Mouse (Mus musculus) adrenal gland (tissue): ENCODE measurements around the gene Sox10.

Experiments used
- intact Hi-C: fragments of 180-260 bp; cut with DNase I; formaldehyde crosslinking; loops from one replicate; pipeline ENCODE4 v1.15.1; 2025

The Sox10 gene

GRCm38 (mm10) chr15:79162301-79162700 lies 2.7 kb downstream of the Sox10 start:
- intact Hi-C loops, result no loop called here

- intact Hi-C loops, result no loop called here
Measured at GRCm38 (mm10) chr15:79155572-79155971, 9.5 kb downstream of the Sox10 start.

- intact Hi-C loops, result no loop called here
Measured at GRCm38 (mm10) chr15:79152709-79153108, 12.3 kb downstream of the Sox10 start.

- intact Hi-C loops, result no loop called here
Measured at GRCm38 (mm10) chr15:79151881-79152280, 13.2 kb downstream of the Sox10 start.

- intact Hi-C loops, result loop anchor here (5.0 kb wide), 1 partner anchor 111 kb away; no protein-coding TSS in a partner anchor
Measured at GRCm38 (mm10) chr15:79148533-79148932, 16.5 kb downstream of the Sox10 start.

GRCm38 (mm10) chr15:79145522-79145921 lies 19.5 kb downstream of the Sox10 start:
- intact Hi-C loops, result loop anchor here (5.0 kb wide), 1 partner anchor 108 kb away; no protein-coding TSS in a partner anchor

- intact Hi-C loops, result no loop called here
Measured at GRCm38 (mm10) chr15:79144021-79144420, 21.0 kb downstream of the Sox10 start.

- intact Hi-C loops, result no loop called here
Measured at GRCm38 (mm10) chr15:79143316-79143715, 21.7 kb downstream of the Sox10 start.

GRCm38 (mm10) chr15:79141566-79141917 lies 23.5 kb downstream of the Sox10 start:
- intact Hi-C loops, result no loop called here

GRCm38 (mm10) chr15:79140866-79141565 lies 24.0 kb downstream of the Sox10 start, which contains the start of the genes Polr2f and 1700088E04Rik:
Gene Polr2f, plus strand, starts transcription at chr15:79141009.
Gene 1700088E04Rik, minus strand, starts transcription at chr15:79141253.
- intact Hi-C loops, result no loop called here

GRCm38 (mm10) chr15:79139640-79140039 lies 25.4 kb downstream of the Sox10 start:
- intact Hi-C loops, result no loop called here

GRCm38 (mm10) chr15:79135783-79136575 lies 29.1 kb downstream of the Sox10 start:
- intact Hi-C loops, result no loop called here

- intact Hi-C loops, result no loop called here
Measured at GRCm38 (mm10) chr15:79135332-79135731, 29.7 kb downstream of the Sox10 start.

GRCm38 (mm10) chr15:79134496-79135270 lies 30.4 kb downstream of the Sox10 start:
- intact Hi-C loops, result no loop called here

GRCm38 (mm10) chr15:79133191-79133661 lies 31.8 kb downstream of the Sox10 start:
- intact Hi-C loops, result no loop called here

GRCm38 (mm10) chr15:79131442-79131841 lies 33.6 kb downstream of the Sox10 start:
- intact Hi-C loops, result no loop called here

GRCm38 (mm10) chr15:79130782-79131181 lies 34.3 kb downstream of the Sox10 start:
- intact Hi-C loops, result no loop called here

GRCm38 (mm10) chr15:79129311-79129710 lies 35.7 kb downstream of the Sox10 start:
- intact Hi-C loops, result loop anchor here (5.0 kb wide), 1 partner anchor 37 kb away; no protein-coding TSS in a partner anchor

GRCm38 (mm10) chr15:79128208-79128607 lies 36.8 kb downstream of the Sox10 start:
- intact Hi-C loops, result loop anchor here (5.0 kb wide), 1 partner anchor 36 kb away; no protein-coding TSS in a partner anchor

GRCm38 (mm10) chr15:79127101-79127500 lies 37.9 kb downstream of the Sox10 start:
- intact Hi-C loops, result loop anchor here (5.0 kb wide), 1 partner anchor 35 kb away; no protein-coding TSS in a partner anchor
